Mouse (Mus musculus): ENCODE results near the gene Slc5a9.

DNA sequence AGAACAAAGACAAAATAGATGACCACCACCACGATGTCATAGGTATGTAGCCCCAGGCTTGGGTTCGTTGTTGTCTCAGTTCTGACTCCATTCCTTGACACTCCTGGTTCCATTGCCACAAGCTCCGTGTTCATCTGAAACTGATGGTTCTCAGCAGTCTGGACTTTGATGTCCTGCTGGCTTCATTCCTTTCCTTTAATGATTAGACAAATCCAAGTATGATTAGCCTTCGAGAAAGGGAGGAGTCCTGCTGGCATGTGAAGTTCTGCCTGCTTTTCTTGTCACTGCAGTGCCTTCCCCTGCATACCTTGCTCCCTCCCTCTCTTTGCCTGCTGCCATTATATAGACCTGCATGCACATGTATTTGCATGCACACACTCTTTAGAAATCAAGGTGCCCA lies 4.2 kb downstream of the Slc5a9 start:
- TF ChIP-seq CTCF (IDR thresholded peaks at IDR 0.05 in 2 of 3, conservative IDR thresholded peaks at IDR 0.05 in 1 of 3; ENCODE audit: control insufficient read depth in 1 of 3, insufficient read depth in 1 of 3, low read depth in 2 of 3, low read length in 3 of 3, poor library complexity in 1 of 3, severe bottlenecking in 1 of 3) (no peak), POLR2A (IDR thresholded peaks at IDR 0.05; ENCODE audit: control insufficient read depth in 1 of 2, insufficient read depth in 1 of 2, low read depth in 1 of 2, low read length in 2 of 2, poor library complexity in 1 of 2) (no peak), CHD2 (IDR thresholded peaks at IDR 0.05; ENCODE audit: low read length) (no peak)
